In genomic region chr1:133660466-133661202, GRCm38 (mm10) we compare ENCODE assay signal across 8 mouse cellular contexts. TPM values are rescaled to one million over a fixed set of nuclear protein-coding genes. Genes with fewer than 3 reads are reported as not detected.
DNase-seq lines count a peak whose midpoint lies in the region; ATAC-seq and TF ChIP-seq lines count a peak whose summit lies in the region.

Gene Zbed6, minus strand, starts transcription at chr1:133660885.

- peak within 1 kb of the TSS; percentile 93 for H3K27ac ChIP-seq in hindbrain, embryonic 15.5 days (replicated peaks)
- peak within 1 kb of the TSS; percentile 96 for H3K27ac ChIP-seq in left cerebral cortex, adult 2 months

- H3K4me1 ChIP-seq in hindbrain, embryonic 15.5 days (replicated peaks), result peaks cover 46% of the 10 kb centered on the region
- peaks cover 59% of the 10 kb centered on the region for H3K4me1 ChIP-seq in megakaryocyte, embryonic 14.5 days

- H3K4me3 ChIP-seq in hindbrain, embryonic 15.5 days, result peak within 1 kb of the TSS; percentile 77
- H3K4me3 ChIP-seq in left cerebral cortex, adult 2 months, result peak within 1 kb of the TSS; percentile 77
- H3K4me3 ChIP-seq in megakaryocyte, embryonic 14.5 days (replicated peaks), result peak within 1 kb of the TSS; percentile 94

- H3K9me3 ChIP-seq in hindbrain, embryonic 15.5 days, result no peaks in the 10 kb centered on the region
- H3K9me3 ChIP-seq in megakaryocyte, embryonic 14.5 days, result no peaks in the 10 kb centered on the region

- TF ChIP-seq CTCF in left cerebral cortex, adult 2 months (IDR thresholded peaks at IDR 0.05), result no peak

- DNase-seq in cerebellum, postnatal 25 days, result peak; percentile 15 to 76
- DNase-seq in frontal cortex, postnatal 36 days (ENCODE audit: low spot score in 2 of 2), result peak; percentile 45 to 56
- DNase-seq in left cerebral cortex, adult 2 months (ENCODE audit: extremely low spot score in 1 of 2, low spot score in 2 of 2), result peak; percentile 49 to 61
- DNase-seq in right cerebral cortex, postnatal 36 days (ENCODE audit: low spot score in 2 of 2), result peak; percentile 30 to 54
- DNase-seq in yolk sac, embryonic 10.5 days (ENCODE audit: low spot score), result peak; percentile 86

- ATAC-seq in activated CD4-positive, CD25-positive, alpha-beta regulatory T cell, adult 4 months, result peak; percentile 50
- ATAC-seq in hindbrain, embryonic 15.5 days (ENCODE audit: low FRiP score, low read depth), result peak; percentile 91

- intact Hi-C loops in left cerebral cortex, adult 2 months (cut with DNase I), result loop anchor here (5.0 kb wide), 1 partner anchor 387 kb away; no protein-coding TSS in a partner anchor

- 1% methylated on average over 32 of the region's 41 CpGs for WGBS in hindbrain, embryonic 15.5 days

- peak within 1 kb of the TSS; percentile 83 for H3K9ac ChIP-seq in hindbrain, embryonic 15.5 days

- H3K36me3 ChIP-seq in hindbrain, embryonic 15.5 days, result 0 out of 2 replicates have a peak, but pooled peaks cover 7% of the 10 kb centered on the region
- H3K36me3 ChIP-seq in megakaryocyte, embryonic 14.5 days (replicated peaks; ENCODE audit: low read length), result peaks cover 38% of the 10 kb centered on the region

- peak within 1 kb of the TSS; percentile 95 for H3K4me2 ChIP-seq in hindbrain, embryonic 15.5 days

- H3K27me3 ChIP-seq in hindbrain, embryonic 15.5 days, result no peaks in the 10 kb centered on the region
- H3K27me3 ChIP-seq in megakaryocyte, embryonic 14.5 days (replicated peaks), result no peaks in the 10 kb centered on the region

RNA-seq across cellular contexts. Expression of gene Zbed6, which starts in this region (rescaled TPM):
- not detected for polyA plus RNA-seq in activated CD4-positive, CD25-positive, alpha-beta regulatory T cell, adult 4 months (2017; shearing (Covaris generic))
- polyA plus RNA-seq in hindbrain, embryonic 15.5 days (2015; fragmentation: Nextera tagmentation; extraction: Ambion mirVana), result not detected in 2 replicates
- total RNA-seq in left cerebral cortex, adult 2 months (2021), result 1 to 10 TPM; 6.3 to 7.1 TPM
- not detected in 2 replicates for polyA plus RNA-seq in megakaryocyte, embryonic 14.5 days (2012; ENCODE audit: insufficient read depth, low replicate concordance)

Comparison
In these comparisons a context has a peak if more than half of its experiments do, and no peak if none do; other contexts are left out.
1. Peak in every context shown above with its lines: DNase-seq, ATAC-seq, H3K4me3 ChIP-seq and H3K27ac ChIP-seq.
2. Peak in ATAC-seq in activated CD4-positive, CD25-positive, alpha-beta regulatory T cell, adult 4 months; RNA of the gene not detected or under 1 TPM.
3. Peak in ATAC-seq, H3K4me3 ChIP-seq, H3K27ac ChIP-seq, H3K9ac ChIP-seq and H3K4me2 ChIP-seq in hindbrain, embryonic 15.5 days; RNA of the gene not detected or under 1 TPM.